Mouse (Mus musculus) frontal cortex, postnatal 25 days (tissue): ENCODE measurements around the gene Clip4.
A peak's percentile ranks its signal among the peaks of the same experiment; 100 is the strongest.

ENCODE experiments used
- DNase-seq, 2 experiments: peaks; one replicate each; pipeline ENCODE4 v3.0.0; 2022; ENCODE audit warnings: low spot score in 2 of 2

Clip4 gene

DNA sequence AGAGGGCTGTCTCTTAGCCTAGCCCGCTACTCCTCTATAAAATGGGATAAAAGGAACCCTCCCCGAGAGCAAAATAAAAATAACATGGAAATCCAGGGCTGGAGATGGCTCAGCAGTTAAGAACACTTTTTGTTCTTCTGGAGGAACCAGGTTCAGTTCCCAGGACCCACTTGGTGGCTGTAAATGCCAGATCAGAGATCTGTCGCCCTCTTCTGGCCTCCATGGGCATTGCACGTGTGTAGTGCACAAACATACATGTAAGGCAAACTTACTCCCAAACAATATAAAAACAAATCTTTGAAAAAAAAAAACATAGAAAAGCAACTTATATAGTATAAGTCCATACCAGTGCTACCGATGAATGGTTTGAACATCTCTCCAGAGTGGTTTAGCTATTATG is 104.7 kb downstream of the Clip4 start:
- DNase-seq = no peak

DNA sequence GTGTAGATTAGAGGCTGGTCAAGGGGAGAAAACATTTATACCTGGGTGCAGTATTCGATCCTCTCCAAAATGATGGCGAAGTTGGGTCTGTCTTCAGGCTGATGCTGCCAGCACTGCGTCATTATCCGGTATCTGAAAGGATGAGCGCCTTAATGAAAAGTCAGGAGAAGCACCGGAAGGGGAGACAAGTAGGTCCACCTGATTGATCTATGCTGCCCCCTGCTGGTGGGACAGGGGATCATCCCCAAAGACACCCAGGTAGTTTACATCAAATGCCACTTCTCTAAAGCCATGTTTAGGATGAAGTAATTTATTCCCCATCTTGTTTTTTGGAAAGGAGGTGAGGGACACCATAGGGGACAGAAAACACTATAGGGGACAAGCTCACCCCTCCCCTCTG is 105.8 kb downstream of the Clip4 start:
- peak; percentile 14 to 30 for DNase-seq

DNA sequence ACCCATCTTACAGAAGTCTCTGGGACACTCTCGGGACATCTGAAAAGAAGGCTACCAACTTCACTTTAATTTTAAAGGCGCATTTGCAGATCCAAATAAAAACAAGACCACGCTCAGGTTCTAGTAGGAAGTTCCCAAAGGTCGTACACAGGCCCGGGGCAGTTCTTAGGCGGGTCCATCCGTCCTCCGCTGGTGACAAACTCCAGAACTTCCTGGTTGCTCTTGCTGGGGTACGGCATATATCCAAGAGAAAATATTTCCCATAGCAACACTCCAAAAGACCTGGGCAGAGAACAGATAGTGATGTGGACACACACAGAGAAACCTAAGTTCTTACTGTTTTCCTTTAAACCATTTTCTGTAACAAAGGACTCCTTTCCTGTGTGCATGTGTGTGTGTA is 106.5 kb downstream of the Clip4 start:
- no peak for DNase-seq

DNA sequence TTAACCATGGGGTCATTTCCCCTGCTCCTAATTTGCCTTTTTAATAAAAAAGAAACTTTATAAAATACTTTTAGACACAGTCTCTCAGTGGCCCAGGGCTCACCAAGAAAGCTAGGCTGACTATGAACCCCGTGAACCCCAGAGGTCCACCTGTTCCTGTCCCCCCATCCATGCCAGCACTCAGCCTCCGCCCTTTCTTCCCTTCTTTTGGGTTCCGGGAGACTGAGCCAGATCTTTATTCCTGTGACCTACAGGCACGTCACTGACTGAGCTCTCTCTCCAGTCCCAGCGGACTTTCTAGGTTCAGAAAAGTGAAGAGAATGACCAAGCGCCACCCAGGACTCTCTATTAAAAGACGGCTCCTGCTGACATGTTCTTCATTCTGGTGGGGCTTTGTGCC is 107.2 kb downstream of the Clip4 start:
- DNase-seq = no peak

DNA sequence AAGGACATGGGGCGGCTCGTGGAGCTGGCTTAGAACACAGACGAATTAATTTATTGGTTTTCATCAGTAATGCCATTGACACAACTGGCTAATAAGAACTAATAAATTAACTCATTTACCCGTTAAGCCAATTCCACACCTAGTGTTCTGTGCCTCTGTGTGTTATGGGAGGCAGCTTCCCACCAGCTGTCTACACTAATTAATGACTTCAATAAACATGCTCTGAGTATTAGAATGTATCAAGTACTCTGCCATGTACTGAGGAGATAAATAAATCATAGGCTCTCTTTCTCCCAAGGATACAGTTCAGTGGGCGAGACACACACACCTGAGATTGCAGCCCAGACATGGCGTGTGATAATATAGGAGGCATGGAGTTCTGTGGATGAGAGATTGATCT is 113.1 kb downstream of the Clip4 start:
- DNase-seq = no peak

DNA sequence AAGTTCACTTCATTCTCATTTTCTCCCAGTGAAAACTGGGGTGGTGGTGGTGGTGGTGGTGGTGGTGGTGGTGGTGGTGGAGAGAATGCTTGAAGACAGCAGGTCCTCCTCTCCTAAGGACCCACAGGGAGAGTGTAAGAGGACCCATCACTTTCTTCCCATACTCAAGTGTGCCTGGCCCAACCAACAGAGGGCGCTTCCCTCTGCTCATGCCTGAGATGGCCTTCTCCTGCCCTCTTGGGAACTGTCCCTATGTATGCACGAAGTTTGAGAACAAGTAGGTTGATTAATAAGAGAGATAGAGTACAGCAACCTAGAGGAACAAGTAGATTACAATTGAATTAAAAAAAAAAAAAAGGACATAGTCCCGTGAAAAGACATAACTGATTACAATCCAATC is 140.8 kb downstream of the Clip4 start:
- DNase-seq = no peak

DNA sequence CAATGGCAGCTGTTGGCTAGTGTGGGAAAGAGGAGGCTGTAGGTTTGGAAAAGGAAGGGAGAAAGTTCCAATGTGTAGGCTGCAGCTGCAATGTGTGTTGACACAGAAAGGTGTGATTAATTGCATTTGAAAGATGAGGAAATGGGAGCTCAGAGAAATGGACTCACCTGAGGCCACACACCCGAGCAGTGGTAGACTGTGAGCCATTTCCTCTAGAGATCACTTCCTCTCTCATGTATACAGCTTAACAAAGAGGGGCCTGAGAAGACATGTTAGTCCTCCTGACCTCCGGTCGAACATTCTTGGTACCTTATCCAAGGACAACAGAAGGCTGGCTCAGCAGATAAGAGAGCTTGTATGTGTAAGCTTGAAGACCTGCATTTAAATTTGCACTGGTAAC is 144.9 kb downstream of the Clip4 start:
- no peak for DNase-seq
